Mouse (Mus musculus): ENCODE measurements around the gene Romo1. TPM values are rescaled to one million over a fixed set of nuclear protein-coding genes. Genes with fewer than 3 reads are reported as not detected.

The Romo1 gene
- 593 and 620 TPM in 2 replicates for polyA plus RNA-seq (2015; fragmentation: Nextera tagmentation; extraction: Ambion mirVana)

DNA sequence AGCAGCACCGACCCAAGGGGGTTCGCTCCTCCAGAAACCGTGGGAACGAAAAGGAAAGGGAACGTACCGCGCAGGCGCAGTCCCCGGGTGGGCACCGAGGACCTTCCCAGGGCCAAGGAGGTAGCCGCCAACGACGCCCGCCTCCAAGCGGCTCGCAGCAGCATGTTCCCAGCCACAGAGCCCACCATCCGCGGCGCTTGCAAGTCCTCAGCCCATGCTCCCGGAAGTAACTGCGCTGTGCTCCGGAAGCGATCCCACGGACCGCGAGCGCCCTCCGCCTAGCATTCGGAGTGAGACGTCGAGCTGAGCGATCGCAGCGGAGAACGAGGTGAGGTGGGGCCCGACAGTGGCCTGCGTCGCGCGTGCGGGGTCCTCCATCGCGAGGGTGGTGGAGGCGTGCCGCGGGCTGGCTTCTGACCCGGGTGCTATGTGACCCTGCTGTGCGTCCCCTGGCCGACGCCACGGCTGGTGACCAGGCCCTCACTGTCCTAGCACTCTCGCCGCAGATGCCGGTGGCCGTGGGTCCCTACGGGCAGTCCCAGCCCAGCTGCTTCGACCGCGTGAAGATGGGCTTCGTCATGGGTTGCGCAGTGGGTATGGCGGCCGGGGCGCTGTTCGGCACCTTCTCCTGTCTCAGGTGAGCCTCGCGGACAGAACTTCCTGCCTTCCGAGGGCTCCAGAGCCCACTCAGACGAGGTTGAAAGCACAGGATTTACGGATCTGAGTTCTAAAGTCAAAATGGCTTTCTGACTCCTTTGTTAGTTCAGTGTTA lies at the start of gene Romo1, which contains the start of gene Nfs1:
Romo1 (plus strand) TSS at position 87 of the 772 bp plus-strand sequence.
Nfs1 (minus strand) TSS at position 234 of the 772 bp plus-strand sequence.

DNA sequence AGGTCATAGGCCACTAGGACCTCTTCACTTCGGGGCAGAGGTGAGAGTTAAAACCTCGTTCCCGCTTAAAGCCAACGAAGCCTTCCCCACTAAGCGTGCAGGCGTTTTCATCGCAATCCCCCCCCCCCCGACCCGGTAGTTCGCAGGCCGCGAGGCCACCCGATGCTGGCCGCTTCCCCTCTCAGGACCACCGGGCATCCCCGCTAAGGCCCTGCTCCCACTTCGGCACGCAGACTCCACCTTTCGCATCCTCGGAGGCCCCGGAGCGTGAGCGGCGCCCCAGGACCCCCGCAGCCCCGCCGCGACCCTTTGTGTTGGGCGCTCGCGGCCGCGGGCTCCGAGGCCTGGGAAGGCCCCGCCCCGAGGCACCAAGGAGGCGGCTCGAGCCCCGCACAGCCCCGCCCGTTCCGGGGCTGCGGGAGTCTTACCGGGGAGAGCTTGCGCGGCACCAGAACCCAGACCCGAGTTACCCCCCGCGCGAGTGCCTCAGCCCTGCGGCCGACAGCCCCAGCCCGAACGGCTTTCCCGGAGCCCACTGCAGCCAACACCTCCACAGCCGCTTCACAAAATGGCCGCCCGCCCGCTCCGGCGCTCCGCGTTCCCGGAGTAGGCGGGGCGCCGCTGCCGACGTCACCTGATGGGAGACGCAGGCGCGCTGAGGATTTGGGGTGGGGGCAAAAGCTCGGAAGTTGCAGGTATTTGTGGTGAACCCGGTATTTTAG lies 32.3 kb upstream of the Romo1 start, which contains the start of the genes Cpne1 and Rbm12:
Cpne1 (minus strand) TSS at position 608 of the 722 bp plus-strand sequence.
Rbm12 (minus strand) TSS at position 621 of the 722 bp plus-strand sequence.

DNA sequence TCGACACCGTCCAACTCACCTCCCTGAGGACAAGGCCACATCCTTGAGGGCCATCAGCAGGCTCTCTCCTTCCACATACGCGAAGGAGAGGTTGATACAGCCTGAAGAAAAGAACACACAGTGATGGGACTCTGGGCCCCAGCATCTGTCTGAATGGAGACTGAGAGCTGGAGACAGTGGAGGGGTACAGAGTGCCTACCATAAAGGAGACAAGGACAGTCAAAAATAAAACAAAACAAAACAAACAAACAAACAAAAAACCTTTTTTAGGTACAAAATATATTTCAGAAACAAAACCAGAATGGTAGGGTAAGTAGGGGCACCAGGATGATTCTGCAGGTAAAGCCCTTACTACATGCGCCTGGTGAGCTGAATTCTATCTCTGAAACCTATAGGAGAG lies 16.8 kb upstream of the Romo1 start, which contains the start of gene Gm28036:
Gm28036 (minus strand) TSS at position 101 of the 400 bp plus-strand sequence.

DNA sequence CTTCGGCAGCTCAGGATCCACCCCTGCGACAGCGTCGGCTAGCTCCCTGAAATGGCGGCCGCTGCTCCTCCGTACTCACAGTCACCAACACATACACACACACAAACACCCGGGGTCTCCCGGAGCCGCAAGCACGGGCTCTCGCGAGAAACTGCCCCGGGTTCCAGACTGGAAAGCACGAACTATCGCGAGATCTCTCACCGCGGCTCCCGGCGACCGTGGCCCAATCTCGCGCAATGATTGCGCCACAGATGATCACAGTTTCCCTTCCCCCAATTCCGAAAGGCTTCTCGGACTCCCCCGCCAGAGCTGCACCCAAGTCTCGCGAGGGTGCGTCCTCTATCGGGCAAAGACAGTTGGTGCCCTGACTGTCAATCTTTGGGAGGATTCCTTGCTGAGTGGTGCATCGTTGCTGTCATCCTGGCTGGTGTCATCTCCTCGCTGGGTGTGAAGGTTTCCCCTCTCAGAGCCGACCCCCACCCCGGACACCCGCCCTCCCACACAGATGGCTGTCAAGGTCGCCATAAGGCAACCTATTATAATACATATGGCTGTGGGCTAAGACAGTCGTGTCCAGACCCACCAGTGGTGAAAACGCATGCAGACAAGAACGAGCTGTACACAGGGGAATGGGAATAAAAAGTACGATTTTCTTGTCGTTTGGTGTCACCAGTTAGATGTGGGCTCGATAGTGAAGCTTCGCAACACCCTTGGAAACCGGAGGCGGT lies 36.4 kb downstream of the Romo1 start, which contains the start of gene Rbm39:
Rbm39 (minus strand) TSS at position 145 of the 728 bp plus-strand sequence.

Other genes starting within 250 kb of the Romo1 start
- gene Uqcc1, start 213.7 kb upstream of the Romo1 start, polyA plus RNA-seq (2015; fragmentation: Nextera tagmentation; extraction: Ambion mirVana): 55.5 and 58.6 TPM in 2 replicates
- gene Gm15557, start 203.3 kb upstream of the Romo1 start, polyA plus RNA-seq (2015; fragmentation: Nextera tagmentation; extraction: Ambion mirVana): not detected in 2 replicates
- gene Gdf5, start 198.7 kb upstream of the Romo1 start, polyA plus RNA-seq (2015; fragmentation: Nextera tagmentation; extraction: Ambion mirVana): 0.62 and 0.85 TPM in 2 replicates
- gene Cep250, start 187.6 kb upstream of the Romo1 start, polyA plus RNA-seq (2015; fragmentation: Nextera tagmentation; extraction: Ambion mirVana): 12.9 and 13.4 TPM in 2 replicates
- gene 6430550D23Rik, start 136.1 kb upstream of the Romo1 start, polyA plus RNA-seq (2015; fragmentation: Nextera tagmentation; extraction: Ambion mirVana): 1.1 and 1.6 TPM in 2 replicates
- gene Ergic3, start 136.0 kb upstream of the Romo1 start, polyA plus RNA-seq (2015; fragmentation: Nextera tagmentation; extraction: Ambion mirVana): 418 and 471 TPM in 2 replicates
- not detected in 2 replicates for gene Fer1l4, start 91.1 kb upstream of the Romo1 start, polyA plus RNA-seq (2015; fragmentation: Nextera tagmentation; extraction: Ambion mirVana)
- 4.9 and 7.8 TPM in 2 replicates for gene Spag4, start 78.9 kb upstream of the Romo1 start, polyA plus RNA-seq (2015; fragmentation: Nextera tagmentation; extraction: Ambion mirVana)
- 21.9 and 24.4 TPM in 2 replicates for gene Cpne1, start 32.1 kb upstream of the Romo1 start, polyA plus RNA-seq (2015; fragmentation: Nextera tagmentation; extraction: Ambion mirVana)
- 9.7 and 11.1 TPM in 2 replicates for gene Rbm12, start 32.1 kb upstream of the Romo1 start, polyA plus RNA-seq (2015; fragmentation: Nextera tagmentation; extraction: Ambion mirVana)
- 5.3 and 6.2 TPM in 2 replicates for gene Gm28036, start 16.9 kb upstream of the Romo1 start, polyA plus RNA-seq (2015; fragmentation: Nextera tagmentation; extraction: Ambion mirVana)
- 35.1 and 37.5 TPM in 2 replicates for gene Nfs1, start 147 bp downstream of the Romo1 start, polyA plus RNA-seq (2015; fragmentation: Nextera tagmentation; extraction: Ambion mirVana)
- gene Rbm39, start 36.2 kb downstream of the Romo1 start, polyA plus RNA-seq (2015; fragmentation: Nextera tagmentation; extraction: Ambion mirVana): 372 and 409 TPM in 2 replicates
- gene Phf20, start 52.4 kb downstream of the Romo1 start, polyA plus RNA-seq (2015; fragmentation: Nextera tagmentation; extraction: Ambion mirVana): 97.5 and 98.3 TPM in 2 replicates
- 10.0 and 10.3 TPM in 2 replicates for gene Cnbd2, start 168.3 kb downstream of the Romo1 start, polyA plus RNA-seq (2015; fragmentation: Nextera tagmentation; extraction: Ambion mirVana)
- gene Scand1, start 168.7 kb downstream of the Romo1 start, polyA plus RNA-seq (2015; fragmentation: Nextera tagmentation; extraction: Ambion mirVana): 137 and 170 TPM in 2 replicates

Measured in neural tube, postnatal 0 days (tissue).